Mouse (Mus musculus) embryonic fibroblast, embryonic 13.5 days (primary cell): ENCODE measurements around the gene Adk.

Source experiments
- CTCF ChIP-seq: IDR thresholded peaks from 2 replicates; pipeline ENCODE4 v1.5.1; 2011; ENCODE audit warnings: mild to moderate bottlenecking, control low read depth, low read length, moderate library complexity, borderline replicate concordance; ENCODE audit not compliant: insufficient read depth
- POLR2A ChIP-seq: IDR thresholded peaks from 2 replicates; pipeline ENCODE4 v1.6.1; 2011; ENCODE audit warnings: low read depth, mild to moderate bottlenecking, control low read depth, low read length, moderate library complexity

GRCm38 (mm10) chr14:21027542-21027941, 24.8 kb upstream of the Adk start:
- TF ChIP-seq CTCF (no peak), POLR2A (no peak)
